Mouse (Mus musculus) spleen, postnatal 14 days (tissue): ENCODE measurements at regions not wholly inside any gene's neighbourhood (a gene's known extent, or its start where the extent isn't known, plus 50 kb on each side); places are given as distances from the start of the nearest gene placed in this dataset.

Source experiments
- DNase-seq, 2 experiments: peaks; one replicate each; pipeline ENCODE4 v3.0.0; 2021 to 2022; ENCODE audit warnings: low spot score in 2 of 2

GRCm38 (mm10) chr8:116229654-116230136 is 275.1 kb upstream of the Dynlrb2 start:
- no peak for DNase-seq

GRCm38 (mm10) chr8:116227003-116227402 is 277.8 kb upstream of the Dynlrb2 start:
- DNase-seq, result no peak

- DNase-seq, result no peak
Observed at GRCm38 (mm10) chr8:116223235-116223634, 281.5 kb upstream of the Dynlrb2 start.

GRCm38 (mm10) chr8:116215909-116216308 is 288.9 kb upstream of the Dynlrb2 start:
- no peak for DNase-seq

GRCm38 (mm10) chr8:116215286-116215860 is 289.4 kb upstream of the Dynlrb2 start:
- no peak for DNase-seq

- no peak for DNase-seq
Observed at GRCm38 (mm10) chr8:116203631-116204030, 301.1 kb upstream of the Dynlrb2 start.

GRCm38 (mm10) chr8:116200459-116200999 is 304.2 kb upstream of the Dynlrb2 start:
- DNase-seq, result no peak

GRCm38 (mm10) chr8:116196623-116197184 is 308.1 kb upstream of the Dynlrb2 start:
- no peak for DNase-seq

GRCm38 (mm10) chr8:116192096-116192495 is 312.7 kb upstream of the Dynlrb2 start:
- DNase-seq, result no peak

- DNase-seq, result no peak
Observed at GRCm38 (mm10) chr8:116185206-116185605, 319.6 kb upstream of the Dynlrb2 start.

- DNase-seq, result no peak
Observed at GRCm38 (mm10) chr8:116184241-116184640, 320.5 kb upstream of the Dynlrb2 start.

- no peak for DNase-seq
Observed at GRCm38 (mm10) chr8:116177946-116178345, 326.8 kb upstream of the Dynlrb2 start.

- DNase-seq, result no peak
Observed at GRCm38 (mm10) chr8:116174891-116175290, 329.9 kb upstream of the Dynlrb2 start.

- no peak for DNase-seq
Observed at GRCm38 (mm10) chr8:116173961-116174360, 330.8 kb upstream of the Dynlrb2 start.

- no peak for DNase-seq
Observed at GRCm38 (mm10) chr8:116167874-116168273, 336.9 kb upstream of the Dynlrb2 start.

- no peak for DNase-seq
Observed at GRCm38 (mm10) chr8:116164989-116165299, 339.8 kb upstream of the Dynlrb2 start.

GRCm38 (mm10) chr8:116164190-116164988 is 340.4 kb upstream of the Dynlrb2 start:
- no peak for DNase-seq

GRCm38 (mm10) chr8:116160932-116161331 is 343.8 kb upstream of the Dynlrb2 start:
- DNase-seq, result no peak

- no peak for DNase-seq
Observed at GRCm38 (mm10) chr8:116143687-116144573, 360.8 kb upstream of the Dynlrb2 start.

GRCm38 (mm10) chr8:116141363-116141762 is 363.4 kb upstream of the Dynlrb2 start:
- DNase-seq, result no peak

GRCm38 (mm10) chr8:116139934-116140333 is 364.8 kb upstream of the Dynlrb2 start:
- no peak for DNase-seq

- DNase-seq, result no peak
Observed at GRCm38 (mm10) chr8:116137765-116138164, 367.0 kb upstream of the Dynlrb2 start.
